Mouse (Mus musculus) right cerebral cortex, postnatal 36 days (tissue): ENCODE measurements around the gene Ostc.

Source experiments
- DNase-seq, 2 experiments: peaks; one replicate each; pipeline ENCODE4 v3.0.0; 2022; ENCODE audit warnings: low spot score in 2 of 2, mixed read lengths in 1 of 2

The Ostc gene

GRCm38 (mm10) chr3:130710103-130710502 is 859 bp upstream of the Ostc start:
- DNase-seq = no peak

GRCm38 (mm10) chr3:130708529-130708928 is 715 bp downstream of the Ostc start:
- no peak for DNase-seq

GRCm38 (mm10) chr3:130702289-130702688 is 7.0 kb downstream of the Ostc start:
- no peak for DNase-seq

GRCm38 (mm10) chr3:130697622-130698021 is 11.6 kb downstream of the Ostc start:
- DNase-seq = no peak

GRCm38 (mm10) chr3:130694705-130695104 is 14.5 kb downstream of the Ostc start:
- DNase-seq = no peak

GRCm38 (mm10) chr3:130694041-130694593 is 15.1 kb downstream of the Ostc start:
- DNase-seq = no peak

GRCm38 (mm10) chr3:130691596-130692170 is 17.6 kb downstream of the Ostc start:
- DNase-seq = no peak

GRCm38 (mm10) chr3:130690834-130691595 is 18.2 kb downstream of the Ostc start:
- no peak for DNase-seq

GRCm38 (mm10) chr3:130689630-130690029 is 19.6 kb downstream of the Ostc start:
- peak; percentile 74 for DNase-seq

GRCm38 (mm10) chr3:130687051-130687450 is 22.2 kb downstream of the Ostc start:
- DNase-seq = no peak

GRCm38 (mm10) chr3:130685014-130685366 is 24.3 kb downstream of the Ostc start:
- no peak for DNase-seq

GRCm38 (mm10) chr3:130684276-130685013 is 24.8 kb downstream of the Ostc start:
- no peak for DNase-seq

GRCm38 (mm10) chr3:130683836-130684235 is 25.4 kb downstream of the Ostc start:
- DNase-seq = no peak

- DNase-seq = no peak
Measured at GRCm38 (mm10) chr3:130682183-130682582, 27.1 kb downstream of the Ostc start.

GRCm38 (mm10) chr3:130681226-130681625 is 28.0 kb downstream of the Ostc start:
- no peak for DNase-seq

- DNase-seq = no peak
Measured at GRCm38 (mm10) chr3:130677671-130678460, 31.4 kb downstream of the Ostc start.

GRCm38 (mm10) chr3:130671291-130671690 is 38.0 kb downstream of the Ostc start:
- DNase-seq = no peak

GRCm38 (mm10) chr3:130662496-130662895 is 46.7 kb downstream of the Ostc start:
- no peak for DNase-seq

GRCm38 (mm10) chr3:130660619-130661018 is 48.6 kb downstream of the Ostc start:
- DNase-seq = no peak

GRCm38 (mm10) chr3:130649569-130649968 is 59.7 kb downstream of the Ostc start:
- no peak for DNase-seq

- no peak for DNase-seq
Measured at GRCm38 (mm10) chr3:130646110-130646810, 63.0 kb downstream of the Ostc start.
